Mouse (Mus musculus): ENCODE results near the gene Tgfbrap1.
"Not testable (repeated sequence)": the region's sequence is repeated elsewhere in the genome, so short reads cannot be mapped to it uniquely, and the experiment has no call there.

The Tgfbrap1 gene

GRCm38 (mm10) chr1:43098031-43098984 lies at the start of gene Tgfbrap1, which contains the start of gene AI597479:
Gene Tgfbrap1, minus strand, starts transcription at chr1:43098637.
Gene AI597479, plus strand, starts transcription at chr1:43098710.
- peak; percentile 90 for DNase-seq (ENCODE audit: low read depth)

- no peak for DNase-seq (ENCODE audit: low read depth)
These were observed 49.0 kb upstream of the Tgfbrap1 start for GRCm38 (mm10) chr1:43147474-43147873.

- DNase-seq (ENCODE audit: low read depth) = peak; percentile 24
These were observed 47.0 kb upstream of the Tgfbrap1 start for GRCm38 (mm10) chr1:43145388-43145787.

DNA sequence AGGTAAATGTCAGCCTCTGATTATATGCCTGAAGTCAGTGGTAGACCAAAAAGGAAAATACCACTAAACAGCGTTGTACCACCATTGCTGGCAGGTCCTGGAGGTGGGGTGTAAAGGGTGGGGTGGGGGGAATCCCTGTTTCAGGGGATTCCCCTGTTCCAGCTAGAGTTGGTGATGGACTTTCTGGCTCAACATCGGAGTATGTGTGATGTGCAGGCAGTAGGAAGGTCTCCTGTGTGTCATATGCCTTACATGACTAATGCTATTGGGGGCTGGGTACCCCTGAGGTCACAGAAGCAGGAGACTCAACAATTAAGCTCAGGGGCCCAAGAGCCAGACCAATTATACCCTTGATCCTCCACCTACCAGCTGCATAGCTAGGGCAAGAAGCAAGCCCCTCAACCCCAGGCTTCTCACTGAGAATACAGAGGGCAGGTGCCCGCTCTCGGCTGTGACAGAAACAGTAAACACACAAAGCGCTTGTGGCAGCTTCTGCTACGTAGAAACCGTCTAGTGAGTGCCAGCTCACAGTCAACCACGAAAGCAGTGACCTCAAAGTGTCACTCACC lies 46.0 kb upstream of the Tgfbrap1 start:
- DNase-seq (ENCODE audit: low read depth) = no peak

- no peak for DNase-seq (ENCODE audit: low read depth)
These were observed 45.4 kb upstream of the Tgfbrap1 start for GRCm38 (mm10) chr1:43143791-43144190.

DNA sequence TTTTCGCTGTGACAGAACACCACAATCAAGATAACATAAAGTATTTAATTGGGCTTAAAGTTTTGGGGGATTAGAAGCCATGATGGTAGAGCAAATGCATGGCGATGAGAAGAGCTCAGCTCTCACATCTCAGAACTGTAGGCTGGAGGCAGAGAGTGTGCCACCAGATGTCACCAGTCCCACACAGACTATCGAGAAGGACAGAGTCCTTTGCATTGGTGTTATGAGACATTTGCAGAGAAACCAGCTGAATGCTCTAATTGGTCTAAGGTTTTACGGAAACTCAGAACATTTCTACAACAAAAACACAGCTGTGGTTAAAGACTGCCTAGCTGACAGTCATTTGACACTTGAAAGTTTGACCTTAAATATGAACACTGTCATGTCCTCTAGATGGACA lies 44.8 kb upstream of the Tgfbrap1 start:
- DNase-seq (ENCODE audit: low read depth) = peak; percentile 24

DNA sequence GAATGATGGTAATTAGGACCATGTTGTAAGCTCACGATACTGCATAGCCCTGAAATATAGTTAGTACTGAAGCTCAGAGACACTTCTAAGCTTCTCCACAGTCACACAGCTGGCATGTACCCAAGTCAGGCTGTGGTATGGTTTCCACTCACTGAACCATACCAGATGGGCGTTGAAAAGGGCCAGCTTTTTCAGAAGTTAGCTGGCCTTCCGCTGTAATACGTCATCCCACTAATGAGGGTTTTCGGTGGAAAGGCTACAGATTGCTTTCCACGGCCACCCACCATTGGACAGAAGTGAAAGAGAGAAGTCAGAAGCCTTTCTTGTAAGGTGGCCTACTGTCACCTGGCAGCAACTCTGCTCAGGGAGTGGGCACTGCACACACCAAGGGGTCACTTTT lies 44.4 kb upstream of the Tgfbrap1 start:
- DNase-seq (ENCODE audit: low read depth) = no peak

DNA sequence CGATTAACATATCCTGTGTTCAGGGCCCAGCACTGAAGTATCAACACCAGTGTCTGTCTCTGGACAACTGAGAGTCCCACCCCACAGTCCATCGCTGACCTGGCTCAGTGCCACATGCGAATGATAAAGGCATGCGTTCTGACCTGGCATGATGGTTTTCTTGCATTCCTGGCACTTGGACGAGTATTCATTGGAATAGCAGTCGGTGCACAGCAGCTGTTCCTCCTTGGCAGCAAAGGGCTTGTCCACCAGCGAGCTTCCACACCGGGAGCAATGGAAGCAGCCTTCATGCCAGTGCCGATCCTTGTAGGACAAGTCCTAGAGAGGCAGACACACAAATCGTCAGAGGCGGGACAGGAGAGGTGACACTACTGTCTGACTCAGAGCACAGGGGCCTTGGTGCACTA lies 43.1 kb upstream of the Tgfbrap1 start:
- no peak for DNase-seq (ENCODE audit: low read depth)

DNA sequence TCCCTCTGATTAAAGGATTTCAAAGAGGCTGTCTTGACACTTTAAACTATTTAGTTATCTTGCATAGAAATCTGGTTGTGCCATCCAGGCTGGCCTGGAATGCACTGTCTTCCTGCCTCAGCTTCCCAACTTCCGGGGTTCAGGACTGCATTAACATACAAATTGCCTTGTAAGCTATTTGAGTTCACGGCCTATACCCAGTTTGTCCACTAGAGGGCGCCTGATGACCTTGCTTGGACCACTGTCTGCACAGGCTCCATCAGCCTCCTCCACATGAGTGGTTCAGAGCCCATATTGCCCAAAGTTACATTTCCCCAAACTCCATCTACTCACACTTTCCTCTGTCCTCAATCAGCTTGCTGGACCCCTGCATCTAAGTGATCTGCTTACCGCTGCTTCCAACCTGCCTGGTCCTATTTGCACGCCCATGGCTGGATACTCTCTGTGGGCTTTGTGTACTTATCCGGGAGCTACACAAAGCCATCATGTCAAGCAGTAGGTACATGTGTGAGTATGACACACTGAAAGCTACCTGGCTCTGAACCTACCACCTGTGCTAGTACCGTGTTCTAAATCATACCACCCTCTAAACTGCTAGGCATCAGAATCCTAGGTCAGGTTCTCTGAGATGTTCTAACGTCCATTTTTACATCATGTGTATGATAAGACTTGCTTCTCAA lies 41.3 kb upstream of the Tgfbrap1 start:
- peak; percentile 83 for DNase-seq (ENCODE audit: low read depth)

DNA sequence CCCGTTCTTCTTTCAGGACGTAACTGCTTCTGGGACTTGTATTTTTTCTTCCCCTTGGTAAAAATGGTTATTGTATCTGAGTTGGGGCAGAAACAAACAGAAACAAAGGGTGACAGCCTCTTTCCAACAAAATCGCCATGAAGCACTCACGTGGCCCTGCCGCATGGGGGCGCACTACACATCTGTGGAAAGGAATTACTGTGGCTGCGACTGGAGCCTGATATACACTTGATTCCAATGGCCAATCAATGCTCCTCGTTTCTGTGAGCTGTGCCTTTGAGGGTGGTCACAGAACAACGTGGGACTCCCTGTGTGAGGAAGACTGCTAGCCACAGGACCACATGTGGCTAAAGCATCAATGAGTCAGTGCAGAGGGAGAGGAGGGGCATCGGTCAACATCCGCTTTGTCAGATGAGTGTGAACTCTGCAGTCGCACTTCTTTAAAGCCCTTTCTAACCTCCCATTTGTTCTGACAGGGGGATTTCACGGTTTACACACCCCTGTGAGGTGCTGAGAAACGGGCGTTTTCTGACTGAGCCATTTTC lies 39.9 kb upstream of the Tgfbrap1 start:
- DNase-seq (ENCODE audit: low read depth) = peak; percentile 61

DNA sequence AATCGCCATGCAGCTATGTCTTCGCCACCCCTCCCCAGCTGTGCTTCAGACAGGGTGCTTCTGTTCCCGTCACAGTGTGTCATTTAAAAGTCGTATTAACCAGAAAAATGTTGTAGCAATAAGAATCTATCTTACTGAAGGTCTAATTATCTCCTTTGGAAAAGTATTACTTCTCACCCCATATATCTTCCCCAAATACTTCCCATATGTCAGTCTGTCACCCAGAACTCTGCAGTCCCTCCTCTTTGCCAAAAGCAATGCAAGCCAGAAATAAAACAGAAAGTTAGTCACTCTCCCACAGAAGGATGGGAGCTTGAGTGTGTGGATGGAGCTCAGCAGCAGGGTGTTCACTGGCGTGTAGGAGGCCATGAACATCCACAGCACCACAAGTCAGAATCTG lies 38.9 kb upstream of the Tgfbrap1 start:
- DNase-seq (ENCODE audit: low read depth) = no peak

DNA sequence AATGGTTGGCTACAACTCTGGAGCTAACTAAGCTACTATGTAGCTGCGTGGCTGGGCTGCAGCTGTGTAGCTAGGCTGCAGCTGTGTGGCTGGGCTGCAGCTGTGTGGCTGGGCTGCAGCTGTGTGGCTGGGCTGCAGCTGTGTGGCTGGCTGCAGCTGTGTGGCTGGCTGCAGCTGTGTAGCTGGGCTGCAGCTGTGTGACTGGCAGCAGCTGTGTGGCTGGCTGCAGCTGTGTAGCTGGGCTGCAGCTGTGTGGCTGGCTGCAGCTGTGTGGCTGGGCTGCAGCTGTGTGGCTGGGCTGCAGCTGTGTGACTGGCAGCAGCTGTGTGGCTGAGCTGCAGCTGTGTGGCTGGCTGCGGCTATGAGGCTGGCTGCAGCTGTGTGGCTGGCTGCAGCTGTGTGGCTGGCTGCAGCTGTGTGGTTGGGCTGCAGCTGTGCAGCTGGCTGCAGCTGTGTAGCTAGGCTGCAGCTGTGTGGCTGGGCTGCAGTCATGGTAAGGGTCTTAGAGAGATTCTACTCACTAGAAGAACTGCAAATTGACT lies 38.1 kb upstream of the Tgfbrap1 start:
- not testable (repeated sequence) for DNase-seq (ENCODE audit: low read depth)

DNA sequence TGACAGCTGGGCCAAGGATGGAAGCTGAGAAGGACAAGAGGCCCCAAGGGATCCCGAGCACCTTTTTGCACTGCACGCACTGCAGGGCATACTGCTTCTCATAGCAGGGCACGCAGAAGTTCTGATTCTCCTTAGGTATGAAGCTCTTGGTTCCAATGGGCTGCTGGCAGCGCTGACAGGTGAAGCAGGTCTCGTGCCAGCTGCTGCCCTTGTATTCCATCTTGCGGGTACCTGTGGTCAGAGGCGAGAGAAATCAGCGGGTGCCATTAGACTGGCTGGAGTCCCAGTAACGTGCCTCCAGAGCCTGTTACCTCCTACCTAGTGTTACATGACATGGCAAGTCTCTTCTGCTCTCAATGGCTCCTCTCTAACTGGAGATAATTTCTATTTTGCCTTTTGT lies 33.2 kb upstream of the Tgfbrap1 start:
- no peak for DNase-seq (ENCODE audit: low read depth)

- no peak for DNase-seq (ENCODE audit: low read depth)
These were observed 32.0 kb upstream of the Tgfbrap1 start for GRCm38 (mm10) chr1:43130219-43130981.

DNA sequence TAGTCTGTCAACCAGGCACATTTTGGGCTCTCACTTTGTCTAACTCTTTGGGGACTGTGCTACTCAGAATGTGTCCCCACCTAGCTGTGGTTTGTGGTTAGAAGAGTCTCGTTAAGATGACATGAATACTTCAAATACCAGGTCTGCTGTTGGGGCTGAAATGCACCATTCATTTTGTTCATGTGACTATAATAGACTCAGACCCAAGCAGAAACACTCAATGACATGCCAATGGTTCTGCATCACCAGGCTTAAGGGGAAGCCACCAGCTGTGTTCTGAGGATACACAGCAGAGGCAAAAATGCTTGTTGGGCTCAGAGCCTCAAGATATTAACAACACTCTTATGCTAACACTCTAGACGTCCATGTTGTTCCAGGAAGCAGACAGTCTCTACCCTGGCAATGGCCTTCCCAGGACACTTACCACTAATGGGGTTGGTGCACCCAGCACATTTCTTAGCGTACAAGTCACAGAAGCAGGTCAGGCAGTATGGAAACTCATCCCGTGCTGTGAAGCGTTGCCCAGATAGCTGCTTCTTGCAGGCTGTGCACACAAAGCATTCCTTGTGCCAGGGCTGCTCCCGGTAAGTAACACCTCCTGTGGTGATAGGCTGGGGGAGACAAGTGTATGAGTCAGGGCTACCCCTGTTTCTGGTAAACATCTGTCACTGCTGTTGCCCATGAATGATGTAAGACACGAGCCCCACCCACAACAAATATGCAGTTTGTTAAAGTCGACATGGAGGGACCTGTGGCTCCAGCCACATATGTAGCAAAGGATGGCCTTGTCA lies 29.6 kb upstream of the Tgfbrap1 start:
- DNase-seq (ENCODE audit: low read depth) = no peak

- DNase-seq (ENCODE audit: low read depth) = no peak
These were observed 28.8 kb upstream of the Tgfbrap1 start for GRCm38 (mm10) chr1:43127196-43127595.

GRCm38 (mm10) chr1:43124726-43125125 lies 26.3 kb upstream of the Tgfbrap1 start:
- DNase-seq (ENCODE audit: low read depth) = no peak

DNA sequence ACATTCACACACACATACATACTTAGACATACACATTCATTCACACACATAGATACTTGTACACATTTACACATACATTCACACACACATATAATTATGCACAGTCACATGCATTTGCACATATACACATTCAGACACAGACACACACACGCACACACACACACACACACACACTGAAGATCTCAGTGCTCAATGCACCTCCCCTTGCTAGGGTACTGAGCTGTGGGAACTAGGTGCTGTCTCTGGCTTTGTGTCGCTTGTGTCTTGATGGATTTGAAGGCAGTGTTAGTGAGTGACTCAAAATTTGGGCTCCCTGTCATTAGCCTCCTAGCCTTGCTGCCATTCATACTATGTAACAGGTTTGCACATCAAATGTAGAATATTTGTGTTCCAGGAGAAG lies 24.2 kb upstream of the Tgfbrap1 start:
- no peak for DNase-seq (ENCODE audit: low read depth)

- no peak for DNase-seq (ENCODE audit: low read depth)
These were observed 22.5 kb upstream of the Tgfbrap1 start for GRCm38 (mm10) chr1:43120950-43121349.

- no peak for DNase-seq (ENCODE audit: low read depth)
These were observed 19.0 kb upstream of the Tgfbrap1 start for GRCm38 (mm10) chr1:43117435-43117834.

DNA sequence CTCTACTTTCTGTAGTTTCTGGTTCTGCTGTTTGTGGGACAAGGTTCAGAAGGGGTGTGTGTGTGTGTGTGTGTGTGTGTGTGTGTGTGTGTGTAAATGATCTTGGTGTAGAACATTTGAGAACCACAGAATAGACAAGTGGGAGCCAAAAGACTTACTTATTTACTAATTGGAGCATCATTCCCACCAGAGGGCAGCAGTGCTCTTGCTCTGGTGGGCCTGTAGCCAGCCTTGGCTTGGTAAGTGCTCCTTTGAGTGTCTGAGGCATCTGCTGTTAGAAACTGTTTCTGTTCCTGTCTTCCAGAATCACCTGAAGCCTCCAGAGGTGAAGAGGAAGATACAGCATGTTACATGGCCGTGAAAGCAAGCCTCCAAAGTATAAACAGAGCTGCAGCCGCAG lies 14.4 kb upstream of the Tgfbrap1 start:
- DNase-seq (ENCODE audit: low read depth) = peak; percentile 75
